Mouse (Mus musculus) neural tube, embryonic 11.5 days (tissue): ENCODE data around the gene Gm20604. TPM values are rescaled to one million over a fixed set of nuclear protein-coding genes. Genes with fewer than 3 reads are reported as not detected.
A peak's percentile ranks its signal among the peaks of the same experiment; 100 is the strongest.

Source experiments
- ATAC-seq: fragments of 200-750 bp; cut with Nextera tagmentation; 2 replicates; pipeline ENCODE4 v1.8.0; 2017; ENCODE audit warnings: moderate number of reproducible peaks, mild to moderate bottlenecking, moderate TSS enrichment, moderate library complexity; ENCODE audit not compliant: insufficient read depth, low FRiP score, low TSS enrichment
- DNase-seq: peaks from one replicate; pipeline ENCODE4 v3.0.0-alpha.2; 2015; ENCODE audit warnings: low spot score
- H3K27ac ChIP-seq: fragments of 300-500 bp; sonication (generic); 2 replicates; pipeline ENCODE4 v1.5.1; 2014; ENCODE audit warnings: low read depth, mild to moderate bottlenecking, low read length
- H3K27me3 ChIP-seq: fragments of 300-500 bp; sonication (generic); 2 replicates; pipeline ENCODE4 v1.6.1; 2014; ENCODE audit warnings: mild to moderate bottlenecking, low read length, mixed read lengths; ENCODE audit not compliant: control insufficient read depth, insufficient read depth
- H3K36me3 ChIP-seq: fragments of 300-500 bp; sonication (generic); 2 replicates; pipeline ENCODE4 v1.6.1; 2014; ENCODE audit warnings: mild to moderate bottlenecking, low read length, moderate library complexity, mixed read lengths; ENCODE audit not compliant: control insufficient read depth, insufficient read depth
- H3K4me1 ChIP-seq: fragments of 300-500 bp; sonication (generic); 2 replicates; pipeline ENCODE4 v1.6.1; 2014; ENCODE audit warnings: low read length, mixed read lengths; ENCODE audit not compliant: control insufficient read depth, insufficient read depth
- H3K4me2 ChIP-seq: fragments of 300-500 bp; sonication (generic); 2 replicates; pipeline ENCODE4 v1.6.1; 2014; ENCODE audit warnings: low read depth, mild to moderate bottlenecking, moderate library complexity
- H3K4me3 ChIP-seq: fragments of 300-500 bp; sonication (generic); 2 replicates; pipeline ENCODE4 v1.5.1; 2014; ENCODE audit warnings: low read depth, low read length
- H3K9ac ChIP-seq: fragments of 300-500 bp; sonication (generic); 2 replicates; pipeline ENCODE4 v1.6.1; 2014; ENCODE audit warnings: mild to moderate bottlenecking, low read length
- H3K9me3 ChIP-seq: fragments of 300-500 bp; sonication (generic); 2 replicates; pipeline ENCODE4 v1.6.1; 2016; ENCODE audit warnings: low read length; ENCODE audit not compliant: control insufficient read depth
- WGBS: fragments of 180-500 bp; shearing (Covaris S2); extraction: QIAGEN DNeasy Blood & Tissue Kit; methylation state at CpG from one replicate; pipeline ENCODE4 v1.1.7; 2014; 5-methylcytosine and 5-hydroxymethylcytosine counted together
- polyA plus RNA-seq: library from polyadenylated mRNA; unstranded; fragments of >200 nt; fragmentation: Nextera tagmentation; extraction: Ambion mirVana; gene quantifications from 2 replicates; pipeline ENCODE4 v1.2.1, GENCODE M21; 2014

Gene Gm20604
- polyA plus RNA-seq, 1 experiment from 2014 or later = 33.4 TPM

DNA sequence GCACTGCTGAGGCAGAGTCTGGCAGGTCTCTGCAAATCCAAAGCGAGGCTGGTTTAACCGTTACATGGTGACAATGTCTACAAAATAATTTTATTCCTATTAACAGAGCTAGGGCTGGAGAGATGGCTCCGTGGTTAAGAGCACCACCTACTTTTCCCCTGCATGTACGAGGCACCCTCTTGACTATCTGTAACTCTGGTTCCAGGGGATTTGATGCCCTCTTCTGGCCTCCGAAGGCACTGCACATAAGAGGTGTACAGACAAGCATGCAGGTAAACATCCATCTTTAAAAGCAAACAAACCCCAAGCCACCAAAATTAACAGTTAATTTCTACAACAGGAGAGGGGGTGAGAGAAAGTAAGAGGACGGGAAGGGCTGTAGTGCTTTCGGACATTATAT, 2.2 kb downstream of the Gm20604 start:
- ATAC-seq (no peak), DNase-seq (no peak)
- H3K4me2 ChIP-seq = peak overlapping the region; percentile 60
- H3K27ac ChIP-seq = no peak overlapping the region
- H3K4me1 ChIP-seq = peaks cover 3% of the 10 kb centered on the region
- 84% methylated on average over 7 of the region's 7 CpGs for WGBS
- no peak overlapping the region for H3K9ac ChIP-seq
- H3K36me3 ChIP-seq = no peaks in the 10 kb centered on the region
- no peaks in the 10 kb centered on the region for H3K27me3 ChIP-seq
- H3K4me3 ChIP-seq = peak overlapping the region; percentile 67; the same call in 1 of the 2 replicates
- no peaks in the 10 kb centered on the region for H3K9me3 ChIP-seq

DNA sequence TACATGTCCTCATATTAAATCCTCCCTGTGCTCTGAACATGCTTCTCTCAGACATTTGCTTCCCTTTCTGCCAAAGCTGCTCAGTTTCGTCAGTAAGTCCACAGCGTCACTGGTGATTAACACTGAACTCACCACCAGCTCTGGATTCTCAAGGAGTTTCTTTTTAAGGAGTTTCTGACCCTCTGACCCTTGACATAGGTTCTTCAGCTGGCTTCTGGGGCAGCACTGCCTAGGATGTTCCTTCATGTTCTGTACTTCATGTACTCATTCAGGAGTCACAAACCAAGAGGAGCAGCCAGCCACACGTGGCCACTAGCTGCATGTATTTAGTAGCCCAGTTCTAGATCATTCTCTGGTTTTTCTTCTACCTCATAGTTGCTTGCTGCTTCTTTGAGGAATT, 10.2 kb downstream of the Gm20604 start:
- Histone ChIP-seq H3K36me3 (no peaks in the 10 kb centered on the region; the same call in 1 of the 2 replicates), H3K27ac (no peak overlapping the region), H3K4me2 (no peak overlapping the region), H3K9me3 (no peaks in the 10 kb centered on the region), H3K4me1 (peaks cover 6% of the 10 kb centered on the region; the same call in 1 of the 2 replicates), H3K9ac (no peak overlapping the region), H3K27me3 (no peaks in the 10 kb centered on the region), H3K4me3 (no peak overlapping the region)
- DNase-seq (no peak), ATAC-seq (no peak)
- 87% methylated on average over 3 of the region's 3 CpGs for WGBS

DNA sequence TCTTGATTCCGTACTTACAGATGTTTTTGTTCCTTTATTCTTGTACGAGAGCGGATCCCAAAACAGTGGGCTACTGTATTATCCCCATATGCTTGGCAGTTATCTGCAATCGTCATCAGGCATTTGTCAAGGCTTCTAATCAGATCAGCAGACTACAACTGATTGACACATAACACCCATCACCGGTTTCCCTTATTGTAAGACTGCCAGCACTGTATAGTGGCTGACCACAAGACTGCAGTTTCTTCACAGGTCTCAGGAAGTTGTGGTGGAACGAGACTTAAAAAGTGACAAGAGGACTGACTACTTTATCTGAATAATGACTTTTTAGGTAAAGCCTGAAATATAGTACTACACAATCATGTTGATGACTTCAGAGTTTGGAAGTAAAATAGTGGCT, 13.6 kb downstream of the Gm20604 start:
- Histone ChIP-seq H3K36me3 (no peaks in the 10 kb centered on the region; the same call in 1 of the 2 replicates), H3K9me3 (no peaks in the 10 kb centered on the region), H3K27ac (no peak overlapping the region), H3K9ac (no peak overlapping the region), H3K4me1 (peaks cover 6% of the 10 kb centered on the region; the same call in 1 of the 2 replicates), H3K4me3 (no peak overlapping the region), H3K27me3 (no peaks in the 10 kb centered on the region), H3K4me2 (no peak overlapping the region)
- 69% methylated on average over 6 of the region's 6 CpGs for WGBS
- no peak for DNase-seq
- ATAC-seq = no peak

DNA sequence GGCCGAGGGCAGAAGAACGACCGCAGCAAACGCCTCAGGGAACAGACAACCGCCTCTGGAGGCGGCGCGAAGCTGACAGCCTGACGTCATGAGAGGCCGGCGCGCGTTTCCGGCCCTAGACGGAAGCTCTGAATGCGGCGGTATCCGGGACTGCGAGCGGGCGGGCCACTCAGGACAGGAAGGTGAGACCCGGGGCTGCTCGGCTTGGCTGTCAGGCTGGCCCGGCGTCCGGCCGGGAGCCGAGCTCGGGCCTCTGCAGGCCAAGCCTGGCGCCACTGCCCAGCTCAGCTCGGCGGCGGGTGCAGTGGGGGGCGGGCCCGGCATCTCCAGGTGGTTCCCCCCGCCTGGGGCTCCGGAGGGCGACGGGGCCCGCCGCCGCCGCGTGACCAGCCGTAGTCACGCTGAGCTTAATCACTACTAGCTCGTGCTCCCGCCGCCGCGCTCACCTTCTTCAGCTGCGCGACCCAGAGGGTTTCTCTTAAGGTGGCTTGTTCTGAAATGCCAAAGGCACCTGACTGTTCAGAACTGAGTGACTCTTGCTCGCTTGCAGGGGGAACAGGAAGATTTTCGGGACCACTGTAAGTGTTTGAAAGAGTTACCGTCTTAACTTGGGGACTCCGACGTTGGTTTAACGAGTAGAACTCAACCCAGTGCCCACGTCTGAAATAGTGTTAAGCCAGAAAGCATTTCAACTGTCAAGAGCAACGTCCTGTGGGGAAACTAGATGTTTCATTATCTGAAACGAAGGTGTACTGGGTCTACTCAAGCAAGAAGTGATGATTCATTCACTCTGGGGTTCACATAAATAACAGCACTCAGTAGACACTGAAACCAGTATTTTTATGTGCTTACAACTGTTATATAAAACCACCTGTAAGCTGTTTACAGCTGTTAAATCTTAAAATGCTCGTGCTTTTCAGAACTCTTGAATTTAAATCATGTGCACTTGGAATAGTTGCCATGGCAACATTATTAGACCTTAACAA, 14.6 kb downstream of the Gm20604 start, which contains the start of the genes Moap1 and Tmem251:
Gene Moap1 (minus strand): TSS at position 73 of the 986 bp plus-strand sequence.
Gene Tmem251 (plus strand): TSS at position 174 of the 986 bp plus-strand sequence.
- Histone ChIP-seq H3K9ac (peak within 1 kb of the TSS; percentile 82), H3K9me3 (no peaks in the 10 kb centered on the region), H3K36me3 (no peaks in the 10 kb centered on the region; the same call in 1 of the 2 replicates), H3K27ac (peak within 1 kb of the TSS; percentile 84), H3K4me1 (peaks cover 6% of the 10 kb centered on the region; the same call in 1 of the 2 replicates), H3K4me2 (peak within 1 kb of the TSS; percentile 83), H3K27me3 (no peaks in the 10 kb centered on the region), H3K4me3 (peak within 1 kb of the TSS; percentile 70)
- DNase-seq (peak; percentile 92), ATAC-seq (peak; percentile 97)
- under 1% methylated on average over 59 of the region's 63 CpGs for WGBS

DNA sequence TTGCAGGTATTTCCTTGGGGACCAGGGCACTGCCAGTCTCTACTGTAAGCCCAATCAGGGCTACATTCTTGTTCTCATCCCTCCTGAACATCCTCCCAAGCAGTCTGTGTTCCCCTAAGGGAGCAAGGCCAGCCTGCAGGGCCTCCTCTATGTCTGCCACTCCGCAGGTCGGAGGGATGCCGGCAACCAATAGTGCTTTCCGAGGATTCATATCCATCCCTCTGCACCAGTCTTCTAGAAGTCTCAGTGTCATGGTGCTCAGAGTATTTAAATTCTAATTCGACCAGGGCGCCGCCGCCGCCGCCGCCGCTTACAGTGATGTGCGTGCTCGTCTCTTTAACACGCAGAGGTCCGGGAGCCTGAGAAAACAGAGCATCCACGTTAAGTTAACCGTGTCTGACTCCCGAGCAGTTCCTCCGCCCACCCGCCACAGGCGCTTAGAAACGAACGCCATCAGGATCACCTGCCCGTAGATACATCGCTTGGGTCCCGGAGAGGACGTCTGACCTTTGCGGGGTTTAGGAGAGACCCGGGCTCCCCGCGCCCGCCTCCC, 15.4 kb downstream of the Gm20604 start:
- Histone ChIP-seq H3K9me3 (no peaks in the 10 kb centered on the region), H3K9ac (peak overlapping the region; percentile 82), H3K36me3 (no peaks in the 10 kb centered on the region), H3K4me3 (peak overlapping the region; percentile 70), H3K27ac (peak overlapping the region; percentile 84), H3K4me2 (peak overlapping the region; percentile 83), H3K27me3 (no peaks in the 10 kb centered on the region), H3K4me1 (peaks cover 6% of the 10 kb centered on the region; the same call in 1 of the 2 replicates)
- under 1% methylated on average over 33 of the region's 33 CpGs for WGBS
- DNase-seq (no peak), ATAC-seq (peak; percentile 20)

DNA sequence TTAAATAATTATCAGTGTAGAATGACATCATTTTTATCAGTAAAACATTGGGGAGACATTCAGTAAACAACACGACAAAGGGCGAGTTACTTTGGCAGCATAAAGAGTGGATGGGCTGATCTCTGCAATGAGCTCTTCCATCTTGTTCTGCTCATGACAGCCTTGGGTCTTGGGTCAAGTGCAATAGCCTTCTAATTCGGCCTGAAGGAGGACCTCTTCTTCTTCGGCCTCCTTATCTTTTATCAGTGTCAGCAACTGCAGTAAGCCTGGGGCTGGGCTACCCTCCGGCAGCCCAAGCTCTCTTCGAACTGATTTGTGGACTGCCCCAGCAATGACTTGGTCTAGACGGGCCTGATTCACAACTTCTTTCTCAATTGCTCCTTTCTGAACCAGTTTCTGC, 16.4 kb downstream of the Gm20604 start:
- H3K27me3 ChIP-seq = no peaks in the 10 kb centered on the region
- no peak for DNase-seq
- peaks cover 6% of the 10 kb centered on the region; the same call in 1 of the 2 replicates for H3K4me1 ChIP-seq
- no peaks in the 10 kb centered on the region for H3K36me3 ChIP-seq
- no peak overlapping the region for H3K4me2 ChIP-seq
- no peak for ATAC-seq
- no peak overlapping the region for H3K4me3 ChIP-seq
- no peak overlapping the region for H3K9ac ChIP-seq
- 90% methylated on average over 7 of the region's 7 CpGs for WGBS
- H3K27ac ChIP-seq = no peak overlapping the region
- H3K9me3 ChIP-seq = no peaks in the 10 kb centered on the region

DNA sequence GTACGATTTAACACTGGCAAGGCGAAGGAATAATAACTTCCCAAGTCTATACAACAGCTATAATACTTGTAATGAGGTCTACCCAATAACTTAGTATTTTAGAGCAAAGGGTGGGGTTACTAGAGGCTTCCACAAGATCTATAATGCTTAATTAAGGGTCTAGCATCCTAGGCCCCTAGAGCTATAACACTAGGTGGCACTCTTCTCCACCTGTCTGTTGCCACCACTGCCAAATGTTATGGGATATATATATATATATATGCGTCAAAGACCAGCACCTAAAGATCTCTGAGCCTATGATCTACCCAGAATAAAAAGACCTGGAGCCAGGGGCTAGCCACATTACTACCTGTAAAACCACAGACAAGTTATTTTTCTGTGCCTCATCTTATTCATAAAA, 18.2 kb downstream of the Gm20604 start:
- Histone ChIP-seq H3K4me3 (no peak overlapping the region), H3K4me1 (peaks cover 6% of the 10 kb centered on the region; the same call in 1 of the 2 replicates), H3K9ac (no peak overlapping the region), H3K9me3 (no peaks in the 10 kb centered on the region), H3K27ac (no peak overlapping the region), H3K4me2 (no peak overlapping the region), H3K27me3 (no peaks in the 10 kb centered on the region), H3K36me3 (no peaks in the 10 kb centered on the region)
- ATAC-seq = no peak
- DNase-seq = no peak
- WGBS = 65% methylated on average over 3 of the region's 3 CpGs

DNA sequence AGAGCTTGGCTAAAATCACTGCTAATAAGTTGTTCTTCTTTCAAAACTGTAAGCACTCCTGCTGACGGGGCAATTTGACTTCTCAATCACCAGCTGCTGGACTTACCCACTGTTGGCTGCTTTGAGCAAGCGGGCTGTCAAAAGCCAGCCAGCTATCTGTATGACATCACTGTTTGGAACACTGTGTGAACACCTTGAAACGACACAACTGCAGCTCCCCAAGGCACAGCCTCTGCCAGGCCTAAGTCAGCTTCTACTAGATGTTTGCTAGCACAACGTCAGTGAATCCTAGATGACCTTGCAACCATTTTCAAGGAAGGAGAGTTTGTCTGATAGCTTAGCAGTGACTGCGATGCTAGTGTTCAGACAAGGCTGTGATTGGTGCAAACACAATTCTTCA, 19.4 kb downstream of the Gm20604 start:
- no peaks in the 10 kb centered on the region for H3K4me1 ChIP-seq
- no peaks in the 10 kb centered on the region for H3K9me3 ChIP-seq
- DNase-seq (no peak), ATAC-seq (no peak)
- H3K4me3 ChIP-seq = no peak overlapping the region
- WGBS = 85% methylated on average over 5 of the region's 5 CpGs
- no peaks in the 10 kb centered on the region for H3K27me3 ChIP-seq
- H3K9ac ChIP-seq = no peak overlapping the region
- H3K27ac ChIP-seq = no peak overlapping the region
- H3K36me3 ChIP-seq = no peaks in the 10 kb centered on the region
- H3K4me2 ChIP-seq = no peak overlapping the region
